Mouse (Mus musculus): ENCODE measurements at regions not wholly inside any gene's neighbourhood (a gene's known extent, or its start where the extent isn't known, plus 50 kb on each side); places are given as distances from the start of the nearest gene placed in this dataset.

DNA sequence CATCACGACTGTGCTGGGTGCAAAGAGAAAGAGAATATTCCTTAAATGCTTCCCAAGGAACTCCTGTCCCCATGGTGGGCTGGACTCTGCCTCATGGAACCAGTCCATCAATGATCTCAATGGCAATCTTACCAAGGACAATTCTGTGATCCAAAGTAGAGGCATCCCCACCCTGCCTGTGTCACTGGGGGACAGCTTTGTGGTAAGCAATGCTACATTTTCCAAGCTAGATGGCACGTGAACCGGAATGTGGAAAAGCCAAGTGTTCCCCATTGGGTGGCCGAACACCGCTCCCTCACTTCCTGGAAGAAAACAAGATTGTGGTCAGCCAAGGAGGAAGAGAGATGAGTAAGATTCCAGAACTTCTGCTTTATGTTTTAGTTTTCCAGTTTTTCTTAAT lies 164.7 kb upstream of the Tmtc1 start:
- no peak for TF ChIP-seq CTCF (IDR thresholded peaks at IDR 0.05; ENCODE audit: low read depth, low read length)
- TF ChIP-seq GATA1 (IDR thresholded peaks at IDR 0.05; ENCODE audit: borderline replicate concordance, low read length): no peak
- no peak for TF ChIP-seq TAL1 (conservative IDR thresholded peaks at IDR 0.05; ENCODE audit: low read depth, low read length)
- no peak for TF ChIP-seq POLR2AphosphoS5 (IDR thresholded peaks at IDR 0.05; ENCODE audit: insufficient replicate concordance, low read depth, low read length)
- no peak for TF ChIP-seq GATA2 (IDR thresholded peaks at IDR 0.05; ENCODE audit: borderline replicate concordance, low read depth, low read length)
